Mouse (Mus musculus): ENCODE results near the gene Kif20b. TPM values are rescaled to one million over a fixed set of nuclear protein-coding genes. Genes with fewer than 3 reads are reported as not detected.

The Kif20b gene
- total RNA-seq, 1 experiment from 2014 or later = 91.3 TPM

- no peak for ATAC-seq (replicated peaks in 1 of 2; ENCODE audit: insufficient read depth in 1 of 2, low FRiP score in 2 of 2, low TSS enrichment in 1 of 2, low read depth in 1 of 2, poor library complexity in 2 of 2, severe bottlenecking in 2 of 2)
These were observed 18.1 kb upstream of the Kif20b start for GRCm38 (mm10) chr19:34904032-34904431.

GRCm38 (mm10) chr19:34905424-34905823 lies 16.7 kb upstream of the Kif20b start:
- peak; percentile 93 to 95 for ATAC-seq (replicated peaks in 1 of 2; ENCODE audit: insufficient read depth in 1 of 2, low FRiP score in 2 of 2, low TSS enrichment in 1 of 2, low read depth in 1 of 2, poor library complexity in 2 of 2, severe bottlenecking in 2 of 2)

- ATAC-seq (replicated peaks in 1 of 2; ENCODE audit: insufficient read depth in 1 of 2, low FRiP score in 2 of 2, low TSS enrichment in 1 of 2, low read depth in 1 of 2, poor library complexity in 2 of 2, severe bottlenecking in 2 of 2) = no peak
These were observed 15.4 kb upstream of the Kif20b start for GRCm38 (mm10) chr19:34906772-34907171.

- ATAC-seq (replicated peaks in 1 of 2; ENCODE audit: insufficient read depth in 1 of 2, low FRiP score in 2 of 2, low TSS enrichment in 1 of 2, low read depth in 1 of 2, poor library complexity in 2 of 2, severe bottlenecking in 2 of 2) = no peak
These were observed 9.8 kb upstream of the Kif20b start for GRCm38 (mm10) chr19:34912366-34912765.

GRCm38 (mm10) chr19:34920066-34920465 lies 2.1 kb upstream of the Kif20b start:
- no peak for ATAC-seq (replicated peaks in 1 of 2; ENCODE audit: insufficient read depth in 1 of 2, low FRiP score in 2 of 2, low TSS enrichment in 1 of 2, low read depth in 1 of 2, poor library complexity in 2 of 2, severe bottlenecking in 2 of 2)

- ATAC-seq (replicated peaks in 1 of 2; ENCODE audit: insufficient read depth in 1 of 2, low FRiP score in 2 of 2, low TSS enrichment in 1 of 2, low read depth in 1 of 2, poor library complexity in 2 of 2, severe bottlenecking in 2 of 2) = no peak
These were observed 1.6 kb upstream of the Kif20b start for GRCm38 (mm10) chr19:34920531-34920930.

GRCm38 (mm10) chr19:34921253-34921651 lies 909 bp upstream of the Kif20b start:
- no peak for ATAC-seq (replicated peaks in 1 of 2; ENCODE audit: insufficient read depth in 1 of 2, low FRiP score in 2 of 2, low TSS enrichment in 1 of 2, low read depth in 1 of 2, poor library complexity in 2 of 2, severe bottlenecking in 2 of 2)

GRCm38 (mm10) chr19:34922603-34922963 lies 422 bp downstream of the Kif20b start:
- no peak for ATAC-seq (replicated peaks in 1 of 2; ENCODE audit: insufficient read depth in 1 of 2, low FRiP score in 2 of 2, low TSS enrichment in 1 of 2, low read depth in 1 of 2, poor library complexity in 2 of 2, severe bottlenecking in 2 of 2)

GRCm38 (mm10) chr19:34947206-34947605 lies 25.0 kb downstream of the Kif20b start:
- no peak for ATAC-seq (replicated peaks in 1 of 2; ENCODE audit: insufficient read depth in 1 of 2, low FRiP score in 2 of 2, low TSS enrichment in 1 of 2, low read depth in 1 of 2, poor library complexity in 2 of 2, severe bottlenecking in 2 of 2)

GRCm38 (mm10) chr19:34953842-34954541 lies 31.8 kb downstream of the Kif20b start:
- ATAC-seq (replicated peaks in 1 of 2; ENCODE audit: insufficient read depth in 1 of 2, low FRiP score in 2 of 2, low TSS enrichment in 1 of 2, low read depth in 1 of 2, poor library complexity in 2 of 2, severe bottlenecking in 2 of 2) = no peak

- ATAC-seq (replicated peaks in 1 of 2; ENCODE audit: insufficient read depth in 1 of 2, low FRiP score in 2 of 2, low TSS enrichment in 1 of 2, low read depth in 1 of 2, poor library complexity in 2 of 2, severe bottlenecking in 2 of 2) = peak; percentile 73 to 84; a peak in 3 of 4 replicates
These were observed 37.2 kb downstream of the Kif20b start for GRCm38 (mm10) chr19:34959369-34959768.

- no peak for ATAC-seq (replicated peaks in 1 of 2; ENCODE audit: insufficient read depth in 1 of 2, low FRiP score in 2 of 2, low TSS enrichment in 1 of 2, low read depth in 1 of 2, poor library complexity in 2 of 2, severe bottlenecking in 2 of 2)
These were observed 62.6 kb downstream of the Kif20b start for GRCm38 (mm10) chr19:34984742-34985141.

- no peak for ATAC-seq (replicated peaks in 1 of 2; ENCODE audit: insufficient read depth in 1 of 2, low FRiP score in 2 of 2, low TSS enrichment in 1 of 2, low read depth in 1 of 2, poor library complexity in 2 of 2, severe bottlenecking in 2 of 2)
These were observed 68.3 kb downstream of the Kif20b start for GRCm38 (mm10) chr19:34990443-34990842.

- ATAC-seq (replicated peaks in 1 of 2; ENCODE audit: insufficient read depth in 1 of 2, low FRiP score in 2 of 2, low TSS enrichment in 1 of 2, low read depth in 1 of 2, poor library complexity in 2 of 2, severe bottlenecking in 2 of 2) = peak; percentile 56 to 64; a peak in 2 of 4 replicates
These were observed 70.9 kb downstream of the Kif20b start for GRCm38 (mm10) chr19:34992969-34993527.

- ATAC-seq (replicated peaks in 1 of 2; ENCODE audit: insufficient read depth in 1 of 2, low FRiP score in 2 of 2, low TSS enrichment in 1 of 2, low read depth in 1 of 2, poor library complexity in 2 of 2, severe bottlenecking in 2 of 2) = no peak
These were observed 92.9 kb downstream of the Kif20b start for GRCm38 (mm10) chr19:35015058-35015457.

GRCm38 (mm10) chr19:35017474-35018208 lies 95.5 kb downstream of the Kif20b start:
- ATAC-seq (replicated peaks in 1 of 2; ENCODE audit: insufficient read depth in 1 of 2, low FRiP score in 2 of 2, low TSS enrichment in 1 of 2, low read depth in 1 of 2, poor library complexity in 2 of 2, severe bottlenecking in 2 of 2) = no peak

- no peak for ATAC-seq (replicated peaks in 1 of 2; ENCODE audit: insufficient read depth in 1 of 2, low FRiP score in 2 of 2, low TSS enrichment in 1 of 2, low read depth in 1 of 2, poor library complexity in 2 of 2, severe bottlenecking in 2 of 2)
These were observed 96.0 kb downstream of the Kif20b start for GRCm38 (mm10) chr19:35018209-35018581.
